ENCODE assay signal across 9 mouse cellular contexts in the genomic region with DNA sequence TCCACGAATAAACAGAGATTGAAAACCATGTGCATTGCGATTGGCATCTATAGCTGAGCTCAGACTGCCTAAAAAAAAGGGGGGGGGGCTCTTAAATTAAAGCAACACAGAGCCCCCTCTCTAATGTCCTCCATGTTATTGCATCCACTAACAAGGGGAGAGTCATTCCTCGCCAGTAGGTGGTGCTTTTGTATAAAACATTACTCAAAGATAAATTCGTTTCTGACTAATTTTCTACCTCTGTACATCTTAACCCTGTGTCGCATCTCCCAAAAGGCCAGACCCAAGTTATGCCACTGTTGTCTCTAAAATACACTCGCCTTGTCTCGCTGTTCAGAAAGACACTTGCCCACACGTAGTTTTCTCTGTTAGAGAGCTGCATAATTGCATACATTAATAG.
DNase-seq lines count a peak whose midpoint lies in the region; ATAC-seq lines count a peak whose summit lies in the region.
"Had no signal": no experiment of that assay in that cellular context is flagged by ENCODE, and none has a peak within 500 bp of the region (broad histone marks: within the 10 kb centered on the region; RNA-seq: fewer than 3 reads in every experiment).

No protein-coding gene starts in this region.

- DNase-seq in left cerebral cortex, postnatal 4 days, result peak; percentile 34
- DNase-seq in left cerebral cortex, adult 18-20 months (ENCODE audit: low spot score in 2 of 2), result no peak
- peak; percentile 48 for DNase-seq in cerebellum, adult 8-10 months
- peak; percentile 68 for DNase-seq in retina, postnatal 1 day
- no peak for DNase-seq in spleen, postnatal 36 days (ENCODE audit: low spot score in 2 of 2)

- ATAC-seq in hindbrain, embryonic 12.5 days (ENCODE audit: low FRiP score), result peak; percentile 26; the same call in 1 of the 2 replicates
- ATAC-seq in kidney, embryonic 14.5 days (ENCODE audit: low FRiP score, low TSS enrichment), result no peak
- no peak for ATAC-seq in megakaryocyte, adult 5-6 weeks (ENCODE audit: poor library complexity, severe bottlenecking)

- no peak overlapping the region for H3K4me3 ChIP-seq in hindbrain, embryonic 12.5 days
- no peak overlapping the region for H3K4me3 ChIP-seq in kidney, embryonic 14.5 days (ENCODE audit: low read length)
- H3K4me3 ChIP-seq: limb, embryonic 10.5 days had no signal

- intact Hi-C loops in left cerebral cortex, postnatal 4 days (cut with DNase I), result loop anchor here (5.0 kb wide), 1 partner anchor 1097 kb away; no protein-coding TSS in a partner anchor

- WGBS in hindbrain, embryonic 12.5 days, result 55% methylated on average over 8 of the region's 8 CpGs
- 68% methylated on average over 8 of the region's 8 CpGs for WGBS in kidney, embryonic 14.5 days

- no peak overlapping the region for H3K9ac ChIP-seq in hindbrain, embryonic 12.5 days
- no peak overlapping the region for H3K9ac ChIP-seq in kidney, embryonic 14.5 days (ENCODE audit: low read depth, low read length)

- H3K4me2 ChIP-seq in hindbrain, embryonic 12.5 days (replicated peaks), result no peak overlapping the region
- H3K4me2 ChIP-seq in kidney, embryonic 14.5 days (replicated peaks; ENCODE audit: low read depth, low read length), result no peak overlapping the region

- H3K36me3 ChIP-seq in hindbrain, embryonic 12.5 days, result no peaks in the 10 kb centered on the region
- H3K36me3 ChIP-seq in kidney, embryonic 14.5 days (ENCODE audit: control insufficient read depth, insufficient read depth, low read length), result no peaks in the 10 kb centered on the region; the same call in 1 of the 2 replicates
- H3K36me3 ChIP-seq: limb, embryonic 10.5 days had no signal

- H3K9me3 ChIP-seq in hindbrain, embryonic 12.5 days (replicated peaks), result no peaks in the 10 kb centered on the region
- H3K9me3 ChIP-seq in kidney, embryonic 14.5 days (ENCODE audit: control insufficient read depth, low read length), result no peaks in the 10 kb centered on the region
- H3K9me3 ChIP-seq: limb, embryonic 10.5 days had no signal

- H3K27me3 ChIP-seq in hindbrain, embryonic 12.5 days, result no peaks in the 10 kb centered on the region
- no peaks in the 10 kb centered on the region for H3K27me3 ChIP-seq in kidney, embryonic 14.5 days (ENCODE audit: control insufficient read depth, insufficient read depth, low read length)

- H3K27ac ChIP-seq in hindbrain, embryonic 12.5 days, result no peak overlapping the region
- H3K27ac ChIP-seq in kidney, embryonic 14.5 days (ENCODE audit: low read depth, low read length), result no peak overlapping the region
- H3K27ac ChIP-seq: limb, embryonic 10.5 days had no signal

- H3K4me1 ChIP-seq in hindbrain, embryonic 12.5 days, result no peaks in the 10 kb centered on the region
- H3K4me1 ChIP-seq in kidney, embryonic 14.5 days (ENCODE audit: control insufficient read depth, insufficient read depth, low read length), result no peaks in the 10 kb centered on the region
- H3K4me1 ChIP-seq: limb, embryonic 10.5 days had no signal

Comparison
In these comparisons a context has a peak if more than half of its experiments do, and no peak if none do; other contexts are left out.
1. DNase-seq: peak in left cerebral cortex, postnatal 4 days (single experiment), cerebellum, adult 8-10 months (single experiment) and retina, postnatal 1 day (single experiment); none in left cerebral cortex, adult 18-20 months (0 of 2) and spleen, postnatal 36 days (0 of 2).